Mouse (Mus musculus) v-Abl transformed pro-B cells (cell line): ENCODE results near the gene Eif4b.

Source experiments
- in situ Hi-C, 2 experiments: fragments of 400-800 bp; cut with MboI; formaldehyde crosslinking; loops; one replicate each; pipeline ENCODE4 v1.15.1; 2025; ENCODE audit not compliant: unreplicated experiment in 2 of 2

Gene Eif4b

DNA sequence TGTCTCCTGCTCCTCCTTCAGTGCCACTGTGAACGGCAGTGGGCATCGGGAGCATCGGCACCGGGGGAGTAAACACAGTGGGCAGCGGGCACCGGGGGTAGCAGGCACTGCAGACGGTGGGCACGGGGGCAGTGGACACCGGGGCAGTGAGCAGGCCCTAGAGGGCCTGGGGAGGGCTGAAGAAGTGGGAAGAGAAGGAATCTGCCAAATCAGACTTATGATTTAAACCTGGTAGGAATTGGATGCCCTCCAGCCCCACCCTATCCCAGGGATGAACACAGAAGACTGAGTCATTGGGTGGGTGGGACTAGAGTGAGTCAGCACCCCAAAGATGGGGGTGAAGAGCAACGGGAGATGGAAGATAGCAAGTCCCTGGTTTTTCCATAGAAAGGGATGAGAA lies 71.8 kb downstream of the Eif4b start:
- in situ Hi-C loops: loop anchor here (5.0 to 10.0 kb wide), 2 partner anchors 153 to 161 kb away; no protein-coding TSS in a partner anchor

DNA sequence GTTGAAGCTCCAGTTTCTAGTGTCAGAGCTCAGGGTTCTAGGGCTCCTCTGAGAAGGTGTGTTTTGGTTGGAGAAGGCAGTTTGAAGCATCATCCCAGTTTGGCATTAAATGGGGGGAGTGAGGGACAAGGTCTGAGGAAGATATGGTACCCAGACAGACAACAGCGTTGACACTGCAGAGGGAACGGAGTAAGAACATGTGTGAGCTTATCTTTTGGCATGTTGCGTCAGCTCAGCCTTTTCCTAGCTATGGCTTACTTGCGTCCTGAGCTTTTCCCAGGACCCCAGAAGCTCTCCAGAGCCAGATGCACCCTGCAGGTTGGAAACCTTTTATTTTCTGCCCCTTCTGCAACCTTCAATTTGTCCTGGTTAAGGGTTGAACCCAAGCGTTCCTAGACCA lies 72.5 kb downstream of the Eif4b start:
- in situ Hi-C loops: loop anchor here (5.0 to 10.0 kb wide), 2 partner anchors 154 to 161 kb away; no protein-coding TSS in a partner anchor
